Mouse (Mus musculus) embryo, embryonic 11.5 days (tissue): Measurements from ENCODE around the gene Lgals12.

Experiments used
- DNase-seq: peaks from one replicate; pipeline ENCODE4 v3.0.0-alpha.2; 2012; ENCODE audit warnings: low read depth, low spot score

Lgals12 gene

DNA sequence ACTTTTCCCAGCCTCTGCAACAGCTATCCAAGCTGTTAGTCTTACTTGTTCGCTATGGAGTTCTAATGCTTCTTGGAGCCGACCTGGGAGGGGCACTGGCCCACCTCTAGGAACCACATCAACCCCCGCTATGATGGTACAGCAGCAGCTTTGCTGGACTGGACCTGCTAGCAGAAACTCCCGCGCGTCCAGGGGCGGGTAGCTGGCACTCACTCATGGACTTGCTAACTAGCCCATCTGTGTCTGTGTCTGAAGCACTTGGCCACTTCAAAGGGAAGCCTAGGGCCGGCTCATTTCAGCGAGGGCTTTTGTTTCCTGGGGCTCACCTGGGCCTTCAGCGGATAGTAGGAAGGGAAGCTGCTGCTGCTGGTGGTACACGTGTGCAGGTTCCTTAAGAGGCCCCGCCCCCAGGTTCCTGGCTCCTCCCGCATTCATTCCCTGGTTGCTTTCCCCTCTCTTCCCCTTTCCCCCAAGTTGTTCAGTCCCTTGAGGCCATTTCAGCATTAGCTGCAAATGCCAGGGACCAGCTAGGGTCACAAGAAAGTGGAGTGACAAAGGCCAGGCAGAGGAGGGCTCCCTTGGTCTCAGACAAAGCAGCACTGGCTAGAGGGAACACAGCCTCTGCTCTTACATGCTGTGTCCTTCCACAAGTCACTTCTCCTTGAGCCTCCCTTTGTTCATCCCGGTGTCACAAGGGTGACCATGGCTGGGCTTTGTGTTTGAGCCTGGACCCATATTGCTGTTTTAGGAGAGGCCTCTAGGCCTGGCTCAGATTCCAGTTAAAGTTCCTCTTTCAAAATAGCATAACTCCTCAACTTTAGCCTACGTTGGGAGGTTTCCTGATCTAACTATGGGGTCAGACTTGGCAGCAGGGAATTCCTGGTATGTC is at the start of gene Lgals12:
Lgals12 (minus strand) TSS at position 393 of the 889 bp plus-strand sequence.
- DNase-seq = no peak

DNA sequence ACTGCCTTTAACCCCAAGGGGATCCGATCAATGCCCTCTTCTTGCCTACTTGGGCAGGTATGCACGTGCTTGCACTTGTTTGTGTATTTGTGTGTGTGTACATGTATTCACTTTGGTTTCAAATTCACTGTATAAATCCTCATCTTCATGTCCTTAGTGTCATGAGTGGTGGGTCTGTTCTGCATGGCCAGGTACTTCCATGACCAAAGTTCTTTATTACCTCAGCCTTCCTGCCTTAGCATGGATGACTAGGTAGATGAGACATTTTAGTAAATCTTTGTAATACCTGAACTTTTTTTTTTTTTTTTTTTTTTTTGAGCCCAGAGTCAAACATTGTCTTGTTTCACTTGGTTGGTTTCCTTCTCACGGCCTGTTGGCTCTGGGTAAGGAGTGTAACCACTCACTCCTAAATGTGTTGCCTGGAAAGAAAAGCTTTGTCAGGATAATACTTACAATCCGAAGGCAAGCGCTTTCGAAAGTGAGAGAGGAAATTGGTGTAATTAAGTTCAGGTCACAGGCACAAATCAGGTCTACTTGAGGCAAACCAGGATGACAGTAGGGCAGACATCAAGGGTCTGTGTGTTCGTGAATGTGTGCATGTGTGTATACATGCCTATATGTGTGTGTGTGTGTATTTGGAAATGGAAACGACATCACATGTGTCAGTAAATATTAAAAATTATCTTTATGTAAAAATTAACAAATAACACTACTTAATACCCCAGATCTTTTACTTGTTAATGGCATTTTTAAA is 42.1 kb upstream of the Lgals12 start:
- DNase-seq = no peak

DNA sequence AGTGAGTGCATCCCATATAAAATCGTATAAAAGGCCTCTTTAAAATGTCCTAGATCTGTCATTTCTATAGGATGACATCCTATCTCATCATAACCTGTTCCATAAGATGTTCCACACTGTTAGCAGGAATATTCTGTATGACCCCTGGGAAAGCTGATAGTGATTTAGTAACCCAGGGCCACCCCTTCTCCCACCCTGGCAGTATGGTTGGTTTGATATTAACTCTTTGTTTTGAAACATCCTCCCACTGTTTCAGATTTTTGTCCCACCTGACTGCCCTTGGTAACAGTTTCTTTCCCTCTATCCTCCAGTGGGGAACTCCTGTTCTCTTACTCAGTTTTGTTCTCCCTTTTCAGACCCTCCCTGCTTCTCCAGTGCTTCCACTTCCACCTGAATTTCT is 26.8 kb upstream of the Lgals12 start:
- DNase-seq = no peak

DNA sequence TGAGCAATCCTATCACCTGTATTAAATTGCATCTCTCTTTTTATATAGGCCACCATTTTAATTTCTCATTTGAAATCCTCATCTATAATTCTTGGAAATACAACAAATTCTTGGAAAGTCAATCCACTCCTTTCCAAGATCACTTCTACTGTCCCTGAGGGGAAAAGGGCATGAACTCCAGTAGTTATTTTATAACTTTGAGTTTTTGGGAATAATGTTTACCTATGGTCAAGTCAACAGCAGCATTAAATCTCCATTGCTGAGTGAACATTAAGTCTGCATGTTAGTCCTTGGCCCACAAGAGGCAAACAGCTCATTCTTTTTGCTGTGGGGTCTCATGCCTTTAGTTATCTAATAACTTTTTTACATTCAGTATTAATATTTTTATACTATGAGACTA is 26.0 kb upstream of the Lgals12 start:
- DNase-seq = no peak

DNA sequence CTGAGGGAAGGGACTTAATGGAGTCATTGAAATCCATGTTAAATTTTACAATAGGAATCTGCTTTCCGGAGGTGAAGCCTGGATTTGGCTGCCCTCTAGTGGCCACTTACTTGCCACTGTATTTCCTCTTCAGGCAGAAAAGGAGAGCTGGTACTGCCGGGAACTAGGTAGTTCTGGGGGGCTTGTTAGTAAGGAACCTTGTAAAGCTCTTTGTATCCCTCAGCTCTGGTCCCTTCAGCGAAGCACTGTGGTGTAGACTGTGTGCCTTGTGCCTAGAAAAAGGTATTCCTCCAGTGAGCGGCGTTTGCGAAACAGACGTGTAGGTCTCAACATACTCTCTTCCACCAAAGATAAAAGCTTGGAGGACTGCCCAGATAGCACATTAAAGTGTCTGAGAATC is 10.7 kb upstream of the Lgals12 start:
- DNase-seq = peak; percentile 59

DNA sequence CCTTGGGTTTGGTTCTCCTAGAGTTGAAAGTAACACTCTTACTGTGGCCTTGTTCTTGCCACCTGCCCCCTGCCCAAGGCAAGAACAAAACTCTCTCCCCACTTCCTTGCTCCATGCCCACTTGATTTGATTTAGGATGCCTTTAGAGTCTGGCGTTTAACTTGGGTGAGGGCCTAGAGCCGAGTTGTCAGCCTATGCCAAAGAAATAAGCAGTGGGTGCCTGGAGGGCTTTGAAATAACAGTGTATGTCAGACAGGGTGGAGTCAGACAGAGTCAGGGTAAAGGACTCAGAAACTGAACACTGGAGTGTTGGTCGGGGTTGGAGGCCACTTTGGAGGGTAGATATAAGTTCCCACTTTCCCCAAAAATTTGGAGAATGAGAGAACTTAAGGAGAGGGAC is 10.1 kb upstream of the Lgals12 start:
- DNase-seq = no peak

DNA sequence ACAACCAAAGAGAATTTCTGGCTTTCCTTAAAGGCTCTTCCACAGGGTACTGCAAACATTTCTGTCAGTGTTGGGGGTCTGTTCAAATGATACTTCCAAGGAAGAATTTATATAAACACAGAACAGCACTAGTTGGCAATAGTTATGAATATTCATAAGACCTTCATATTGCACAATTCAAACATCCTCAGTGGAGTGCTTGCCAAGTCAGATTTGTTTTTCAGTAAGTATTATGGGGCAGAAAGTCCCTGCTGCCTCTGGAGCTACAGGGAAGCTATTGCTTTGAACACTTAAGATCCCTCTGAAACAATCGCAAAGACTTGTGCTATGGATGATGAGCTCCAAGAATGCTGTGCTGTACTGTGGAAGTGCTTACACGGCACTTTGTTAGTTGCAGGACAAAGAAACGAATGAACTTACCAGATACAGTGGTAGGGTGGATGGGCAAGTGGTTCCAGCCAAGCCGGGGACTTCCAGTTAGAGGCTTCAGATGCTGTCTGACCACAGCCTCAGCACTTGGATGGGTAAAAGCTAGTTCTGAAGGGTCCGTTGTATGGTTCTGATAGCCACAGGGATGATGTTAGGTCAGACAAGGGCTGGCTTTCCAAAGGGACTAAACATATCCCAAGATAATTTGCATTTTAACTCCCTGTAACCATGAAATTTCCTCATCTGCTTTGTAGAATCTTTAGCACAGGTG is 9.4 kb upstream of the Lgals12 start:
- DNase-seq = no peak

DNA sequence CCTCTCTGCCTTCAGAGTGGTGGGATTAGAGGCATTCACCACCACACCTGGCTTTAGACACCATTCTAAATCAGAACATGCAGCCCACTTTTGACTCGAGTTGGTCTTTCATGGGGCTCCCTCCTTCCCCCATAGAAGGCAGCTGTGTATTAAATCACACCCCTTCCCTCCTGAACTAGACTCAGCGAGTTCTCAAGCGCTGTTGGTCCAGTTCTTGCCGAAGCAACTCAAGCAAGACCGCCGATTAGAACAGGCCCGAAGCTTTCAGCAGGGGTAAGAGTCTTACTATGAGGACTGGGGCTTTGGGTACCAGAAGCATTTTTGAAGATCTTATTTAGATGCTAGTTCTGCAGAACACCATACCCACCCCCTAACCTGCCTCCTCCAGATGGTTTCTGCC is 6.2 kb upstream of the Lgals12 start:
- DNase-seq = no peak

DNA sequence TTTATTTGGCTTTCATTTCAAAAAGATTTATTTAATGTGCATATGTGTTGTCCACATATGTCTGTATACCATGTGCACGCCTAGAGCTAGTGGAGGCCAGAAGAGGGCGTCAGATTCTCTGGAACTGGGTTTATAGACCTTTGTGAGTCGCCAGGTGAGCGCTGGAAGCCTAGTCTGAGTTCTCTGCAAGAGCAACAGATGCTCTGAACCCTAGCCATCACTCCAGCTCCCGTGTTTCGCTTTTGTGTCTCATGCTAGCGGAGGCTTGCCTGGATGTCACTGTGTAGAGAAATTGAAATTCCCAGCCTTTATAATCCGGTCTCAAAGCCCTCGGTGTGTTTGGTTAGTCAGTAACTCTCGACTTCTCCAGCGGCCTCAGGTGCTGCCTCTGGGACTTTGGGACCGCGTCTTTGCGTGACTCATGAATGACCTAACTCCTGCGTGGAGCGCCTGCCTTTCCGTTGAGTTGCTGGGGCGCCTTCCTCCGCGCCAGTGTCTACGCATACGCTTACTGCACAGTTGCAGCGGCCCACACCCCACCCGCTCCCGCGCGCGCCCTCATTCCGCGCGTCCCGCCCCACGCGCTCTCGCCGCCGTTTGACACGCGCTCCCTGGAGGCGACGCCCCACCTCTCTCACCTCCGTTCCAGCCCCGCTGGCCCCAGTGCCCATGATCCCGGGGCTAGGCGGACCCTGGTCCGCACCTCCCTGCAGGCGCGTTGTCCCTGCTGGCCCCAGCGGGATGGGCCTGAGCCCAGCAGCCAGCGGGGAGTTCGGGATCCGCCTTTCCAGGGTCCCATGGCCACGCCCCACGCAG is 5.2 kb upstream of the Lgals12 start, which contains the start of gene Hrasls5:
Hrasls5 (plus strand) TSS at position 600 of the 816 bp plus-strand sequence.
- DNase-seq = no peak

DNA sequence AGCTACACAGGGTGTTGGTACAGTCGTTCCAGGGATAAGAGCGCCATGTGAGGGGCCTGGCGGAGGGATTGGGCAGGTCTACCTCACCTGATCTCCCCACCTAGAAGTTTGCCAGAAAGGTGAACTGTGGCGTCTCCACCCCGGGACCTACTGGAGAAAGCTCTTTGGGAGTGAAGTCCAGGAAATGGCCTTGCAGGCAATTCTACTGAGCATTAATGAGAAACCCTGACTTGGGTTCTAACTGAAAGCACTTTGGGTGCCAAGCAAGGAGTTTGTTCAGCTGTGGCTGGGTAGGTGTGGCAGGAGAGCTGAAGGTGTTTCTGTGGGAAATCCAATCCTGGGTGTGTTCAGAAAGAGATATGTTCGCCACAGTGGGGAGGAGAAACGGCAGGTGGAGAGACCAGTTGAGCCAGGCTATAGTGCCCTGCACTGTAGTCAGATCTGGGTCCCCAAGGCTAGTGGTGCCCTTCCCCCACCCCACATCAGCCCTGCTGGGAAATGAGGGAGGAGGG is 753 bp upstream of the Lgals12 start:
- no peak for DNase-seq

DNA sequence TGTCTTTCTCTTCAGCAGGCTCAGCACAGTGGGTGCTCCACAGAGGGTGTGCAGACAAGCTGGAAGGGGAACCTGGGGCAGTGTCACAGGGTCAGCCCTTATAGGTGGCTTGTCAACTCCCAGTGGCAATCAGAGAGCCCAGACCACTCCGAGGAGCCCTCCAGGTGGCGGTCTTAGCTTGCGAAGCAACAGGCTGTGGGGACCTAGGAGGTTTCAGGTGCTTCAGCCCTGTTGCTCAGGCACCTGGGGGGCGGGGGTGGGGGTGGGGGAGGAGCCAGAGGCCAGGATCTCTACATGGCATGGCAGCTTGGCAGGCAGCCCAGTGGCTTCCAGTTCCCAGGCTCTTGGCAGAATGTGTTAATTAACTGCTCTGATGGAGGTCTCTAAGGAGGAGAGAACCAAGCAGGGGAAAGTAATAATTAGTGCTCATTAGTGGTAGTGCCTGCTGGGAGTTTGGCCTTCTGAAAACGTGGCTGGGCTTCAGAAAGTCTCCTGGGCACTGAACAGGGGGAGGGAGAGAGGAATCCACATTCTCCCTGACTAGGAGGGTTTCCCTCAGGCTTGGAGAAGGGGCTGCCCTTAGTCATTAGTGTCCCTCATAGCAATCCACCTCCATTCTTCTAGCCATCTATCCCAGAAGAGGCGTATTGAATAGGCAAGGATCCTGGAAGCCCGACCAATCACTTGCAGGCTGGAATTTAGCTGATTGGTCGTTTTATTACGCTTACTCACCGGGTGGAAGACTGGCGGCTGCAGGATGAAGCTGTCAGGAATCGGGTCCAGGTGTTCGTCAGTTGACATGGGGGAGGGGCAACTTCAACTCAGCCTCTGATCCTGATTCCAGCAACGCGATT is 836 bp downstream of the Lgals12 start:
- DNase-seq = peak; percentile 32

DNA sequence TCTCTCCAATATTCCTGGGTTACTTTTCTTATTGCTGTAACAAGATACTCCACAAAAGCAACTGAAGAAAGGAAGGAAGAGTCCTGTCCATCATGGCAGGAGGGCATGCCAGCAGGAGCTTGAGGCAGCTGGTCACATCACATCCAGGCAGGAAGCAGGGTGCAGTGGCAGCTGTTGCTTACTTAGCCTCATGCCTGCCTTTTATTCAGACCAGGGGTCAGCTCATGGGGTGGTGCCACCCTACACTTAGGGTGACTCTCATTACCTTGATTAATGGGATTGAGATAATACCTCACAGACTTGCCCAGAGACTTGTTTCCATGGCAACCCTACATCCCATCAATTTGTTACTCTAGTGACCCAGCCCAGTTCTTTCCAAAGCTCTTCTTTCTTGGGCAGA is 2.0 kb downstream of the Lgals12 start:
- DNase-seq = no peak

DNA sequence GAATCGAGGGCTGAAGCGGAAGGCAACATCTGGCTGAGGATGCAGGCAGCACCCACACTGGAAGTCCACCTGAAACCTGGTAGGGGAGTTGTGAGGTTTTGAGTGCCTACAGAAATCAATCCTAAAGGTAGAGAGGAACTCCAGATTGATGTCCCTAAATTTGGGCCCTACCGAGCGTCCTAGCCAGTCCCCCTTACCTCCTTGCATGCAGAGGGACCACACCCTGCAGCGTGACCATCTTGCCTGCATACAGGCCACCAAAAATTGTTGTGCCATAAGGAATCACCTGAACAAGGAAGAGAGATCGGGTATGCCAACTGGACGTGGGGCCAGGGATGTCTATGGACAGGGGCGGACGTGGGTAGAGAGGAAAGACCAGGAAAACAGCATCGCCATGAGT is 2.9 kb downstream of the Lgals12 start:
- DNase-seq = no peak

DNA sequence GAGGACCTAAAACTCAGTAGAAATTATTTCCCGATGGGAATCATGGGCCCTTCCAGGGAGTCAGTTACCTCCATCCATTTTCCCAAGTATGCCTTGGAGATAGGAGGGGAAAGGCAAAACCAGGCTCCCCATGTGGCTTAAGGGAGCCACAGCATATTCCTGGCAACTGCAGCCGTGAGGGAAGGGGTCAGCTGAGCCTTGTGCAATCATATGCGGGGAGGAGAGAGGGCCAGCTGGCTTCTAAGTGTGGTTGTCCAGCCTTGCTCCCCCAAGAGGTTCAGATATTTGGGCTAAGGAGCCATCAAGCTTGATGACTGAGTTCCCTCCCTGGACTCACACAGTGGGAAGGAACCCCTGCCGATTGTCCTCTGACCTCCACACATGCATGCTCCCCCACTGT is 5.4 kb downstream of the Lgals12 start:
- no peak for DNase-seq

DNA sequence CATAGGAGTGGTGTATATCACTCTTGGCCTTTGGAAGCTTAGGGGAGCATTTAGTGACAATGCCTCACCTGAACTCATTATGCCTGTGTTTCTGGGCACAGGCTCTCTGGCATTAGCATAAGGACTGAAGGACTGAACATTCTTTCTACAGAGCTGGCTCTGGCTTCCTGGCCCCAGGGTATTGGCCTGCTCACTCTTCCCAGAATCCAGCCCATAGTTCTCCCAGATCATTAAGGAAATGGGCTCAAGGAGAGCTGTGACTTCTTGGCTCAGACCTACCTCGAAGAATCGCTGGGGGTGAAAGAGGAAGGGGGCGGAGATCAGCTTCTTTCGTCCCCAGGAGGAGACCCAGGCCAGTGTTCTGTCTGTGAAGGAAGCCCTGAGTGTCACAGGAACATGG is 8.5 kb downstream of the Lgals12 start:
- no peak for DNase-seq

DNA sequence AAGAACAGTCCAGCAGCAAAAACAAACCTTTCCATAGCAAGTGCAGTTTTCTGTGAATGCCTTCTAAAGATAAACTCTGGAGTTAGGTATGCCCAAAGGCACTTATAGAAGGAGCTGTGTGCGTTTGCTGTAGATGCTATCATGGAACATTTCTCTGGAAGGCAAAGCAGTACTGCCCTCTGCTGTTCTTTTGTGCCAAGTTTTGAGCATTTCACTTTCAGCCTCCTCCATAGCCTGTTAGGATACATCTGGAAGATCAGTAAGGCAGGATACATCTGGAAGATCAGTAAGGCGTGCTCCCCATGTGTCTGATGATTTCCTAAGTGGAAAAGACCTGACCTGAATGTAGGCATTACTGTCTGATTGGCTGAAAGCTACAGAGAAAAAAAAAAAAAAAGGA is 11.5 kb downstream of the Lgals12 start:
- no peak for DNase-seq

DNA sequence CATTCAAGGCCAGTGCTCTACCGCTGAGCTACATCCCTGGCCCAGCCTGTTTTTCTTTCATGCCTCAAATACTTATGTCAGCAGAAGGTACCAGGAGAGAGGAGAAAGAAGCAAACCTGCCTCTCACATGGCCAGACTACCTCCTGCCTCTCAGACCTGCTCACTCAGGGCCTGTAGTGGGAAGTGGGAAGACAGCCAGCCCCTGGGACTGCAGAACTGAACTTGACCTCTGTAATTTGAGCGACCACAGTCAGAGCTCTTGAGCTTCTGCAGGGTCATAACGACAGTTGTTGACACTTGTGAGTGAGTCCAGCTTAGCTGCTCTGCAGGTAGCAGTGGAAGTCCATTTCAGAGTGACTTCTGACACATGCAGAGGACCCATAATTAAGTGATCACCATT is 15.0 kb downstream of the Lgals12 start:
- no peak for DNase-seq

DNA sequence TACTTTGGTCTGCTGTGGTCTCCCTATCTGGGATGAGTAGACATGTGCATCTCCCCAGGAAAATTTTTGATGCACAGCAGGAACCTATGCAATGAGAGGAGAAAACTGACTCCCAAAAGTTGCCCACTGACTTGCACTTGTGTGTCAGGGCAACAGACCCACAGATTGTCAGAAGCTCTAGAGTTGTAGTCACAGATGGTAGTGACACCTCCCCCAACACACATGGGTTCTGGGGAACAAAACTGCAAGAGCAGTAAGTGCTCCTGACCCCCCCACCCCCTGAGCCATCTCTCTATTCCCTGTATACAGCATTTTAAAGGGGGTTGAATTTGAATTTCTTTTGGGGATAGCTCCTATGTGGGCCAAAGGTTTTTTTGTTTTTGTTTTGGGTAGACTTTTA is 16.2 kb downstream of the Lgals12 start:
- no peak for DNase-seq

DNA sequence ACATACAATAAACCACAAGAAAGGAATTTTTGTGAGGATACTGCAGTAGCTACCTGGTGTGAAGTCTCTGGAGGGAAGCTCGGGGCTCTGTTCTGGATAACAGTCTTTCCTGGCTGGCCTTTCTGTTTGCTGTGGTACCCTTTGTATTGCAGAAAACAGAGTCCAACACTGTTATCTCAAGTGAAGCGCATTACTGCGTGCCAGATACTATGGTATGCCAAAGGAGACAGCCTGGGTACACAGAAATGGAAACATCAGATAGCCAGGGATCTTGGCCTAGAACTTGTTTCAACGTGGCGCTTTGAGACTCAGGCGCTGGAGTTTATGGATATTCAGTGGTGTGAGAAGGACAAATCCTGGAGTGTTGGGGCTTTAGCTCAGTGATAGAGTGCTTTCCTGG is 21.2 kb downstream of the Lgals12 start:
- DNase-seq = no peak

DNA sequence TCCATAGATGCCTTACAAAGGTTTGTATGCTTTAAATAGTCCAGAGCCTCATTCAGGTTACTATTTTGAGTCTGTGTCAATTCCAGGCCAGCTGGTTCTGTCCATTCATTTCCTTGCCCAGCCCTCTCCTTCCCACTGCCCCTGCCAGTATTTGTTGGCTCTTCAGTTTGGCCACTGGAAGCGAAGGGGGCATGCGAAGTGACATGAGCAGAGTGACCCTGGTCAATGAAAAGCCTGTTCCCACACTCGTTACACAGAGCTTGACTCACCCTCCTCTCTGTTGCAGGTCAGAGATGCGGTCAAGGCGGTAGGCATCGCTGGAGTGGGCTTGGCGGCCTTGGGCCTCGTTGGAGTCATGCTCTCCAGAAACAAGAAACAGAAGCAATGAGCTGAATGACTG is 21.7 kb downstream of the Lgals12 start:
- no peak for DNase-seq
